Comparison of ENCODE assay signal across 8 mouse cellular contexts in the genomic region with DNA sequence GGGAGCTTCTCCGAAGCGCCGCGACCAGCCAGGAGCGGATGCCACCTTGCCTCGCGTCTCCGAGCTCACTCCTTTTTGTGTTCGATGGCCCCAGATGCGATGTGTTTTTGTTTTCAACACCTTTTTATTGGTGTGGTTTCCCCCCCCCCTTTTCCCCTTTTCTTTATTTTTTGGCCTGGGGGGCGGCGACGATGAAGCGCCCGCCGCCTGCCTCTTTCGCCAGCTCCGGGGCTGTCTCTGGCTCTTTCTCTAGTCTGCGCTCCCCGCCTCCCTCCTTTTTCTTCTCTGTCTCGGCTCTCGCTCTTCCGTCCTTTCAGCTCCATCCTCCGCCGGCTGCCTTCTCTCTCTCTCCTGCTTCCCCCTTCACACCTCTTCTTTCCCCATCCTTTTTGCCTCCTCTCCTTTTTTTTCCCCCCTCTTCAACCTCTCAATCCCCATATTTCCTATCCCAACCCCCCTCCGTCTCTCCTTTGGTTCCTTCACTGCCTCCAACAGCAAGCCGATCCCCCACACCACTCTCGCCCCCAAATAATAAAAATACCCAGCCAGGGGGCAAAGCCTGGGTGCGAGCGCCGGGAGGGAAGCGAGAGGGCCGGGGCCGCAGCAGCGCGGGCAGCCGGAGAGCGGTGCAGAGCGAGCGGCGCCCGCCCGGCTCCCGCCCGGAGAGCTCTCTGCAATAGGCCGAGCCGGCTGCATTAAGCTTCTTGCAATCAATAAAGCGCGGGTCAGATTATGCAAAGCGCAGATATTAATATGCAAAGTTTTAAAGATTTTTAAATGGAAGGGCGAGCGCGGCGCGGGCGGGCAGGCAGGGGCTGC. TPM values are rescaled to one million over a fixed set of nuclear protein-coding genes. Genes with fewer than 3 reads are reported as not detected.
DNase-seq lines count a peak whose midpoint lies in the region; ATAC-seq and TF ChIP-seq lines count a peak whose summit lies in the region.

No protein-coding gene starts in this region.

- H3K4me3 ChIP-seq in heart, embryonic 10.5 days = peak overlapping the region; percentile 60
- H3K4me3 ChIP-seq in midbrain, embryonic 12.5 days = peak overlapping the region; percentile 66
- peak overlapping the region; percentile 43 for H3K4me3 ChIP-seq in stomach, postnatal 0 days (ENCODE audit: low read depth, low read length)

- 1% methylated on average over 56 of the region's 56 CpGs for WGBS in heart, embryonic 10.5 days
- 1% methylated on average over 50 of the region's 56 CpGs for WGBS in midbrain, embryonic 12.5 days
- WGBS in stomach, postnatal 0 days = 1% methylated on average over 55 of the region's 56 CpGs

- H3K9me3 ChIP-seq in heart, embryonic 10.5 days = no peaks in the 10 kb centered on the region
- no peaks in the 10 kb centered on the region for H3K9me3 ChIP-seq in midbrain, embryonic 12.5 days
- H3K9me3 ChIP-seq in stomach, postnatal 0 days (ENCODE audit: control insufficient read depth, low read length) = no peaks in the 10 kb centered on the region

- no peaks in the 10 kb centered on the region for H3K36me3 ChIP-seq in heart, embryonic 10.5 days
- no peaks in the 10 kb centered on the region for H3K36me3 ChIP-seq in midbrain, embryonic 12.5 days
- no peaks in the 10 kb centered on the region for H3K36me3 ChIP-seq in stomach, postnatal 0 days (ENCODE audit: control insufficient read depth, insufficient read depth, low read length)

- no peak overlapping the region for H3K27ac ChIP-seq in heart, embryonic 10.5 days
- peak overlapping the region; percentile 98 for H3K27ac ChIP-seq in midbrain, embryonic 12.5 days (replicated peaks)
- H3K27ac ChIP-seq in stomach, postnatal 0 days (replicated peaks) = no peak overlapping the region

- DNase-seq in heart, embryonic 10.5 days (ENCODE audit: low spot score) = no peak
- DNase-seq in heart, postnatal 25 days (ENCODE audit: low spot score) = no peak
- peak; percentile 55 for DNase-seq in CD4-positive, CD25-positive, alpha-beta regulatory T cell, adult 2 months (ENCODE audit: low read depth, low spot score)
- DNase-seq in embryo, embryonic 10 days (ENCODE audit: low spot score) = peak; percentile 42
- peak; percentile 65 for DNase-seq in induced T-regulatory cell, adult 2 months (ENCODE audit: low read depth)
- DNase-seq in stomach, postnatal 0 days (ENCODE audit: low spot score) = no peak
- no peak for DNase-seq in adrenal gland, postnatal 25 days

- H3K27me3 ChIP-seq in heart, embryonic 10.5 days (ENCODE audit: insufficient read depth, poor library complexity, severe bottlenecking) = peaks cover 100% of the 10 kb centered on the region
- H3K27me3 ChIP-seq in midbrain, embryonic 12.5 days = peaks cover 65% of the 10 kb centered on the region
- peaks cover 26% of the 10 kb centered on the region; the same call in 1 of the 2 replicates for H3K27me3 ChIP-seq in stomach, postnatal 0 days (ENCODE audit: control insufficient read depth, insufficient read depth, low read length)

- H3K9ac ChIP-seq in midbrain, embryonic 12.5 days (replicated peaks) = peak overlapping the region; percentile 89
- peak overlapping the region; percentile 8; the same call in 1 of the 2 replicates for H3K9ac ChIP-seq in stomach, postnatal 0 days (ENCODE audit: low read length)

- intact Hi-C loops in heart, postnatal 25 days (cut with DNase I) = no loop called here

- TF ChIP-seq CTCF in stomach, postnatal 0 days (IDR thresholded peaks at IDR 0.05; ENCODE audit: low read depth) = no peak

- H3K4me1 ChIP-seq in heart, embryonic 10.5 days = peaks cover 26% of the 10 kb centered on the region
- H3K4me1 ChIP-seq in midbrain, embryonic 12.5 days = peaks cover 67% of the 10 kb centered on the region
- H3K4me1 ChIP-seq in stomach, postnatal 0 days (replicated peaks; ENCODE audit: control insufficient read depth, insufficient read depth) = no peaks in the 10 kb centered on the region; the same call in 1 of the 2 replicates

- ATAC-seq in midbrain, embryonic 12.5 days (ENCODE audit: low FRiP score, low read depth) = peak; percentile 84
- no peak; the same call in 1 of the 2 replicates for ATAC-seq in stomach, postnatal 0 days (ENCODE audit: low FRiP score, low TSS enrichment)

- H3K4me2 ChIP-seq in midbrain, embryonic 12.5 days (replicated peaks) = peak overlapping the region; percentile 69
- H3K4me2 ChIP-seq in stomach, postnatal 0 days (replicated peaks; ENCODE audit: low read depth) = peak overlapping the region; percentile 78

- no peak for TF ChIP-seq EP300 in stomach, postnatal 0 days (optimal IDR thresholded peaks at IDR 0.05)

RNA-seq across cellular contexts. Expression of gene Pou2f2, which starts 0.5 kb away (rescaled TPM):
- polyA plus RNA-seq in heart, embryonic 10.5 days (2016; fragmentation: Nextera tagmentation; extraction: Ambion mirVana) = 0.73 and 0.74 TPM in 2 replicates
- under 1 TPM; 0.60 to 0.61 TPM for total RNA-seq in heart, postnatal 25 days (2021)
- 44.0 and 63.7 TPM in 2 replicates for polyA plus RNA-seq in midbrain, embryonic 12.5 days (2016; fragmentation: Nextera tagmentation; extraction: Ambion mirVana)
- polyA plus RNA-seq in stomach, postnatal 0 days (2015; fragmentation: Nextera tagmentation; extraction: Ambion mirVana) = 0.52 and 0.67 TPM in 2 replicates
- total RNA-seq in adrenal gland, postnatal 25 days (2021) = 0.67 and 1.0 TPM in 2 replicates

RNA-seq across cellular contexts. Expression of gene Dedd2, which starts 41.4 kb away (rescaled TPM):
- 6.7 and 8.1 TPM in 2 replicates for polyA plus RNA-seq in heart, embryonic 10.5 days (2016; fragmentation: Nextera tagmentation; extraction: Ambion mirVana)
- 10 to 100 TPM; 13.6 to 20.2 TPM for total RNA-seq in heart, postnatal 25 days (2021)
- 11.7 and 12.2 TPM in 2 replicates for polyA plus RNA-seq in midbrain, embryonic 12.5 days (2016; fragmentation: Nextera tagmentation; extraction: Ambion mirVana)
- 20.0 and 20.2 TPM in 2 replicates for polyA plus RNA-seq in stomach, postnatal 0 days (2015; fragmentation: Nextera tagmentation; extraction: Ambion mirVana)
- total RNA-seq in adrenal gland, postnatal 25 days (2021) = 17.5 and 18.0 TPM in 2 replicates

RNA-seq across cellular contexts. Expression of gene Zfp526, which starts 42.2 kb away (rescaled TPM):
- 2.5 and 3.0 TPM in 2 replicates for polyA plus RNA-seq in heart, embryonic 10.5 days (2016; fragmentation: Nextera tagmentation; extraction: Ambion mirVana)
- total RNA-seq in heart, postnatal 25 days (2021) = 1 to 10 TPM; 8.0 to 9.1 TPM
- 2.3 and 2.5 TPM in 2 replicates for polyA plus RNA-seq in midbrain, embryonic 12.5 days (2016; fragmentation: Nextera tagmentation; extraction: Ambion mirVana)
- 1.1 and 1.2 TPM in 2 replicates for polyA plus RNA-seq in stomach, postnatal 0 days (2015; fragmentation: Nextera tagmentation; extraction: Ambion mirVana)
- 14.6 and 16.0 TPM in 2 replicates for total RNA-seq in adrenal gland, postnatal 25 days (2021)

RNA-seq across cellular contexts. Expression of gene Gsk3a, which starts 58.7 kb away (rescaled TPM):
- polyA plus RNA-seq in heart, embryonic 10.5 days (2016; fragmentation: Nextera tagmentation; extraction: Ambion mirVana) = 8.2 and 11.9 TPM in 2 replicates
- total RNA-seq in heart, postnatal 25 days (2021) = 10 to 100 TPM; 62.6 to 64.6 TPM
- 17.9 and 19.0 TPM in 2 replicates for polyA plus RNA-seq in midbrain, embryonic 12.5 days (2016; fragmentation: Nextera tagmentation; extraction: Ambion mirVana)
- 5.1 and 5.3 TPM in 2 replicates for polyA plus RNA-seq in stomach, postnatal 0 days (2015; fragmentation: Nextera tagmentation; extraction: Ambion mirVana)
- total RNA-seq in adrenal gland, postnatal 25 days (2021) = 97.4 and 108 TPM in 2 replicates

Comparison
In these comparisons a context has a peak if more than half of its experiments do, and no peak if none do; other contexts are left out.
1. DNase-seq: peak in CD4-positive, CD25-positive, alpha-beta regulatory T cell, adult 2 months (single experiment), embryo, embryonic 10 days (single experiment) and induced T-regulatory cell, adult 2 months (single experiment); none in heart, embryonic 10.5 days (single experiment), heart, postnatal 25 days (single experiment), stomach, postnatal 0 days (single experiment) and adrenal gland, postnatal 25 days (single experiment).
2. RNA of gene Pou2f2, which starts 0.5 kb away (polyA plus RNA-seq): 44.0 to 63.7 TPM in midbrain, embryonic 12.5 days; 0.73 to 0.74 TPM in heart, embryonic 10.5 days and 0.52 to 0.67 TPM in stomach, postnatal 0 days; every median in the first group is over 10 times any median in the second.
3. Peak in every context shown above with its lines, with median percentiles within 50 percentile points of each other: H3K4me3 ChIP-seq.